Mouse (Mus musculus) embryonic facial prominence, embryonic 14.5 days (tissue): ENCODE measurements at regions not wholly inside any gene's neighbourhood (a gene's known extent, or its start where the extent isn't known, plus 50 kb on each side); places are given as distances from the start of the nearest gene placed in this dataset.

Experiments
- ATAC-seq: fragments of 200-750 bp; cut with Nextera tagmentation; 2 replicates; pipeline ENCODE4 v1.8.0; 2017; ENCODE audit warnings: low read depth, moderate number of reproducible peaks, moderate TSS enrichment
- DNase-seq: peaks from one replicate; pipeline ENCODE4 v3.0.0-alpha.2; 2015; ENCODE audit warnings: low spot score
- H3K27ac ChIP-seq: fragments of 300-500 bp; sonication (generic); replicated peaks from 2 replicates; pipeline ENCODE4 v1.5.1; 2014; ENCODE audit warnings: low read depth, mild to moderate bottlenecking, low read length, moderate library complexity
- H3K27me3 ChIP-seq: fragments of 300-500 bp; sonication (generic); replicated peaks from 2 replicates; pipeline ENCODE4 v1.6.1; 2014; ENCODE audit warnings: low read length; ENCODE audit not compliant: control insufficient read depth, insufficient read depth
- H3K36me3 ChIP-seq: fragments of 300-500 bp; sonication (generic); 2 replicates; pipeline ENCODE4 v1.6.1; 2014; ENCODE audit warnings: low read length, mixed read lengths; ENCODE audit not compliant: control insufficient read depth, insufficient read depth
- H3K4me1 ChIP-seq: fragments of 300-500 bp; sonication (generic); 2 replicates; pipeline ENCODE4 v1.6.1; 2014; ENCODE audit warnings: antibody characterized with exemption, low read length; ENCODE audit not compliant: control insufficient read depth, insufficient read depth
- H3K4me2 ChIP-seq: fragments of 300-500 bp; sonication (generic); 2 replicates; pipeline ENCODE4 v1.6.1; 2014; ENCODE audit warnings: low read depth, mild to moderate bottlenecking, low read length, moderate library complexity, mixed read lengths
- H3K4me3 ChIP-seq: fragments of 300-500 bp; sonication (generic); 2 replicates; pipeline ENCODE4 v1.5.1; 2014; ENCODE audit warnings: low read depth, mild to moderate bottlenecking, low read length
- H3K9ac ChIP-seq: fragments of 300-500 bp; sonication (generic); 2 replicates; pipeline ENCODE4 v1.6.1; 2014; ENCODE audit warnings: low read depth, mild to moderate bottlenecking, low read length, moderate library complexity, mixed read lengths
- H3K9me3 ChIP-seq: fragments of 300-500 bp; sonication (generic); 2 replicates; pipeline ENCODE4 v1.6.1; 2016; ENCODE audit warnings: low read length; ENCODE audit not compliant: control insufficient read depth
- WGBS: fragments of 180-500 bp; shearing (Covaris S2); extraction: QIAGEN DNeasy Blood & Tissue Kit; methylation state at CpG from one replicate; pipeline ENCODE4 v1.1.7; 2014; 5-methylcytosine and 5-hydroxymethylcytosine counted together

GRCm38 (mm10) chr3:47498016-47498415, 1050.0 kb upstream of the Pabpc4l start:
- no peaks in the 10 kb centered on the region for H3K9me3 ChIP-seq
- DNase-seq, result no peak
- H3K4me1 ChIP-seq, result no peaks in the 10 kb centered on the region
- 40% methylated on average over 2 of the region's 2 CpGs for WGBS
- H3K9ac ChIP-seq, result no peak overlapping the region
- H3K36me3 ChIP-seq, result no peaks in the 10 kb centered on the region
- no peak overlapping the region for H3K4me2 ChIP-seq
- no peak overlapping the region for H3K4me3 ChIP-seq
- no peaks in the 10 kb centered on the region for H3K27me3 ChIP-seq
- no peak overlapping the region for H3K27ac ChIP-seq
- no peak for ATAC-seq

GRCm38 (mm10) chr3:47471286-47471685, 1023.3 kb upstream of the Pabpc4l start:
- ATAC-seq (no peak), DNase-seq (no peak)
- H3K4me1 ChIP-seq, result no peaks in the 10 kb centered on the region
- no peak overlapping the region for H3K9ac ChIP-seq
- 78% methylated on average over 1 of the region's 1 CpGs for WGBS
- H3K4me3 ChIP-seq, result no peak overlapping the region
- H3K27me3 ChIP-seq, result no peaks in the 10 kb centered on the region
- no peaks in the 10 kb centered on the region for H3K9me3 ChIP-seq
- no peak overlapping the region for H3K27ac ChIP-seq
- H3K36me3 ChIP-seq, result no peaks in the 10 kb centered on the region
- H3K4me2 ChIP-seq, result no peak overlapping the region

GRCm38 (mm10) chr3:47469860-47470259, 1021.8 kb upstream of the Pabpc4l start:
- Histone ChIP-seq H3K4me3 (no peak overlapping the region), H3K27me3 (no peaks in the 10 kb centered on the region), H3K9ac (no peak overlapping the region), H3K27ac (no peak overlapping the region), H3K4me2 (no peak overlapping the region), H3K9me3 (no peaks in the 10 kb centered on the region), H3K4me1 (no peaks in the 10 kb centered on the region), H3K36me3 (no peaks in the 10 kb centered on the region)
- no peak for ATAC-seq
- DNase-seq, result no peak
- 30% methylated on average over 2 of the region's 2 CpGs for WGBS

- 84% methylated on average over 1 of the region's 1 CpGs for WGBS
- no peak for DNase-seq
These were observed 1015.5 kb upstream of the Pabpc4l start for GRCm38 (mm10) chr3:47463556-47463955.

GRCm38 (mm10) chr3:47450026-47450425, 1002.0 kb upstream of the Pabpc4l start:
- Histone ChIP-seq H3K27me3 (no peaks in the 10 kb centered on the region), H3K4me3 (no peak overlapping the region), H3K27ac (no peak overlapping the region), H3K4me2 (no peak overlapping the region), H3K9ac (no peak overlapping the region), H3K36me3 (no peaks in the 10 kb centered on the region), H3K4me1 (no peaks in the 10 kb centered on the region), H3K9me3 (no peaks in the 10 kb centered on the region)
- no peak for ATAC-seq
- DNase-seq, result no peak
- WGBS, result 64% methylated on average over 2 of the region's 2 CpGs

More at GRCm38 (mm10) chr3:47463556-47463955, 1015.5 kb upstream of the Pabpc4l start:
- no peaks in the 10 kb centered on the region for H3K36me3 ChIP-seq
- no peak overlapping the region for H3K9ac ChIP-seq
- H3K4me2 ChIP-seq, result no peak overlapping the region
- no peak for ATAC-seq
- H3K27ac ChIP-seq, result no peak overlapping the region
- H3K4me1 ChIP-seq, result no peaks in the 10 kb centered on the region
- no peaks in the 10 kb centered on the region for H3K9me3 ChIP-seq
- no peak overlapping the region for H3K4me3 ChIP-seq
- no peaks in the 10 kb centered on the region for H3K27me3 ChIP-seq

- no peaks in the 10 kb centered on the region for H3K27me3 ChIP-seq
- no peaks in the 10 kb centered on the region for H3K4me1 ChIP-seq
- ATAC-seq, result no peak
- WGBS, result 76% methylated on average over 1 of the region's 1 CpGs
- no peaks in the 10 kb centered on the region for H3K9me3 ChIP-seq
- H3K9ac ChIP-seq, result no peak overlapping the region
- no peak overlapping the region for H3K27ac ChIP-seq
- H3K4me2 ChIP-seq, result no peak overlapping the region
- H3K36me3 ChIP-seq, result no peaks in the 10 kb centered on the region
- DNase-seq, result no peak
- no peak overlapping the region for H3K4me3 ChIP-seq
These were observed 992.4 kb upstream of the Pabpc4l start for GRCm38 (mm10) chr3:47440403-47440802.

GRCm38 (mm10) chr3:47435551-47435950, 987.5 kb upstream of the Pabpc4l start:
- H3K4me2 ChIP-seq, result no peak overlapping the region
- H3K9ac ChIP-seq, result no peak overlapping the region
- no peak overlapping the region for H3K4me3 ChIP-seq
- no peaks in the 10 kb centered on the region for H3K4me1 ChIP-seq
- ATAC-seq (no peak), DNase-seq (no peak)
- no peaks in the 10 kb centered on the region for H3K27me3 ChIP-seq
- H3K36me3 ChIP-seq, result no peaks in the 10 kb centered on the region
- no peaks in the 10 kb centered on the region for H3K9me3 ChIP-seq
- no peak overlapping the region for H3K27ac ChIP-seq
- WGBS, result 56% methylated on average over 2 of the region's 2 CpGs

GRCm38 (mm10) chr3:47424532-47424931, 976.5 kb upstream of the Pabpc4l start:
- WGBS, result 85% methylated on average over 1 of the region's 1 CpGs
- Histone ChIP-seq H3K36me3 (no peaks in the 10 kb centered on the region), H3K4me1 (no peaks in the 10 kb centered on the region), H3K9me3 (no peaks in the 10 kb centered on the region), H3K4me2 (no peak overlapping the region), H3K9ac (no peak overlapping the region), H3K27me3 (no peaks in the 10 kb centered on the region), H3K27ac (no peak overlapping the region), H3K4me3 (no peak overlapping the region)
- ATAC-seq (no peak), DNase-seq (peak; percentile 29)
